In the genomic region with DNA sequence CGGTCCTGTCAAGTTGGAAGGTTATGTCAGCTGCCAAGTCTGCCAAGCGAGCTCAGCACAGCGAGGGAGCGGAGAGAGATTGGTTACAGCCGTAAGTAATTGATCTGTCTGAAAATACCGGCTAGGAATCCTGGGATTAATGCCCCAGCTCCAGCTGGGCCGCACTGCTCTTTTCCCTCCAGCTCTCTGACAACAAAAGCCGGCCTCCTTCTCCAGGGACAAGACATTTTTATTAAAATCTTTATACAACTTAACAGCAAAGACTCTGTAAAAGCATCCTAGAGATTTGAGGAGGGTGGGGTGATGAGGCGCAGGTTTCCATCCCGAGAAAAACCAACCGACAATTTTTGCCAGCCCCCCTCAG, we compare ENCODE assay signal across 8 mouse cellular contexts.
DNase-seq lines count a peak whose midpoint lies in the region; ATAC-seq and TF ChIP-seq lines count a peak whose summit lies in the region.

No protein-coding gene starts in this region.

- peak overlapping the region; percentile 34 for H3K4me2 ChIP-seq in forebrain, embryonic 11.5 days (ENCODE audit: low read depth, low read length, severe bottlenecking)
- peak overlapping the region; percentile 40 for H3K4me2 ChIP-seq in hindbrain, embryonic 14.5 days (replicated peaks)
- peak overlapping the region; percentile 52 for H3K4me2 ChIP-seq in neural tube, embryonic 12.5 days (replicated peaks)

- 4% methylated on average over 11 of the region's 11 CpGs for WGBS in forebrain, embryonic 11.5 days
- 3% methylated on average over 11 of the region's 11 CpGs for WGBS in hindbrain, embryonic 14.5 days
- 11% methylated on average over 11 of the region's 11 CpGs for WGBS in neural tube, embryonic 12.5 days
- 81% methylated on average over 11 of the region's 11 CpGs for WGBS in thymus, adult 2 months

- H3K4me3 ChIP-seq in forebrain, embryonic 11.5 days (ENCODE audit: low read depth, low read length): no peak overlapping the region
- H3K4me3 ChIP-seq in hindbrain, embryonic 14.5 days (replicated peaks; ENCODE audit: low read length): 0 out of 2 replicates have a peak overlapping the region, but pooled peaks have one; percentile 1
- no peak overlapping the region for H3K4me3 ChIP-seq in neural tube, embryonic 12.5 days
- H3K4me3 ChIP-seq in thymus, adult 2 months (ENCODE audit: control insufficient read depth, insufficient read depth, low read length): no peak overlapping the region

- peak; percentile 21 to 36 for DNase-seq in layer of hippocampus, postnatal 10 days (ENCODE audit: low spot score in 2 of 2)
- no peak for DNase-seq in layer of hippocampus, adult 11-12 months (ENCODE audit: low spot score)
- DNase-seq in forebrain, embryonic 11.5 days (ENCODE audit: low spot score): peak; percentile 68
- DNase-seq in hindbrain, embryonic 14.5 days (ENCODE audit: low spot score): peak; percentile 66
- no peak for DNase-seq in natural killer cell, adult 2 months (ENCODE audit: low spot score in 2 of 2)
- no peak for DNase-seq in thymus, adult 2 months
- DNase-seq in layer of hippocampus, postnatal 14 days (ENCODE audit: low spot score in 2 of 2): no peak

- H3K9me3 ChIP-seq in forebrain, embryonic 11.5 days (ENCODE audit: control insufficient read depth, low read length): no peaks in the 10 kb centered on the region
- H3K9me3 ChIP-seq in hindbrain, embryonic 14.5 days (ENCODE audit: control insufficient read depth, low read length): no peaks in the 10 kb centered on the region
- no peaks in the 10 kb centered on the region for H3K9me3 ChIP-seq in neural tube, embryonic 12.5 days

- H3K27me3 ChIP-seq in forebrain, embryonic 11.5 days (ENCODE audit: control insufficient read depth, insufficient read depth, low read length): peaks cover 2% of the 10 kb centered on the region; the same call in 1 of the 2 replicates
- no peaks in the 10 kb centered on the region for H3K27me3 ChIP-seq in hindbrain, embryonic 14.5 days (ENCODE audit: control insufficient read depth, insufficient read depth, low read length)
- no peaks in the 10 kb centered on the region for H3K27me3 ChIP-seq in neural tube, embryonic 12.5 days (replicated peaks)
- H3K27me3 ChIP-seq in thymus, adult 2 months (ENCODE audit: control insufficient read depth, insufficient read depth, low read length): no peaks in the 10 kb centered on the region

- peaks cover 22% of the 10 kb centered on the region for H3K4me1 ChIP-seq in forebrain, embryonic 11.5 days (replicated peaks; ENCODE audit: control insufficient read depth, insufficient read depth, low read length)
- peaks cover 44% of the 10 kb centered on the region for H3K4me1 ChIP-seq in hindbrain, embryonic 14.5 days (replicated peaks; ENCODE audit: control insufficient read depth, insufficient read depth, low read length)
- peaks cover 44% of the 10 kb centered on the region for H3K4me1 ChIP-seq in neural tube, embryonic 12.5 days
- no peaks in the 10 kb centered on the region for H3K4me1 ChIP-seq in thymus, adult 2 months (replicated peaks; ENCODE audit: control insufficient read depth, insufficient read depth, low read length)

- ATAC-seq in forebrain, embryonic 11.5 days (replicated peaks; ENCODE audit: low FRiP score): peak; percentile 47
- peak; percentile 64; the same call in 1 of the 2 replicates for ATAC-seq in hindbrain, embryonic 14.5 days (ENCODE audit: low FRiP score)
- peak; percentile 82 for ATAC-seq in neural tube, embryonic 12.5 days (ENCODE audit: low FRiP score, low read depth)

- no peak for TF ChIP-seq CTCF in thymus, adult 2 months (IDR thresholded peaks at IDR 0.05; ENCODE audit: borderline replicate concordance, control insufficient read depth, extremely low read depth, insufficient read depth, low read length, poor library complexity)

- H3K9ac ChIP-seq in forebrain, embryonic 11.5 days (ENCODE audit: low read length): no peak overlapping the region
- no peak overlapping the region; the same call in 1 of the 2 replicates for H3K9ac ChIP-seq in hindbrain, embryonic 14.5 days
- H3K9ac ChIP-seq in neural tube, embryonic 12.5 days: no peak overlapping the region

- TF ChIP-seq POLR2A in thymus, adult 2 months (IDR thresholded peaks at IDR 0.05; ENCODE audit: control insufficient read depth, extremely low read depth, insufficient read depth, low read length, poor library complexity): no peak

- H3K27ac ChIP-seq in forebrain, embryonic 11.5 days (ENCODE audit: low read depth, low read length): peak overlapping the region; percentile 42; the same call in 1 of the 2 replicates
- peak overlapping the region; percentile 79 for H3K27ac ChIP-seq in hindbrain, embryonic 14.5 days
- H3K27ac ChIP-seq in neural tube, embryonic 12.5 days: peak overlapping the region; percentile 53; the same call in 1 of the 2 replicates
- H3K27ac ChIP-seq in thymus, adult 2 months (ENCODE audit: control insufficient read depth, insufficient read depth, low read length): no peak overlapping the region

- no peaks in the 10 kb centered on the region for H3K36me3 ChIP-seq in forebrain, embryonic 11.5 days (ENCODE audit: control insufficient read depth, insufficient read depth, low read length)
- no peaks in the 10 kb centered on the region for H3K36me3 ChIP-seq in hindbrain, embryonic 14.5 days (replicated peaks; ENCODE audit: control insufficient read depth, insufficient read depth)
- no peaks in the 10 kb centered on the region for H3K36me3 ChIP-seq in neural tube, embryonic 12.5 days
- no peaks in the 10 kb centered on the region for H3K36me3 ChIP-seq in thymus, adult 2 months (ENCODE audit: control insufficient read depth, insufficient read depth, low read length)

Comparison
In these comparisons a context has a peak if more than half of its experiments do, and no peak if none do; other contexts are left out.
1. DNase-seq: peak in layer of hippocampus, postnatal 10 days (2 of 2), forebrain, embryonic 11.5 days (single experiment) and hindbrain, embryonic 14.5 days (single experiment); none in layer of hippocampus, adult 11-12 months (single experiment), natural killer cell, adult 2 months (0 of 2), thymus, adult 2 months (single experiment) and layer of hippocampus, postnatal 14 days (0 of 2).
2. Peak in every context shown above with its lines, with median percentiles within 50 percentile points of each other: ATAC-seq and H3K4me2 ChIP-seq.